Mouse (Mus musculus) kidney, embryonic 15.5 days (tissue): ENCODE results near the gene Keap1. TPM values are rescaled to one million over a fixed set of nuclear protein-coding genes. Genes with fewer than 3 reads are reported as not detected.

Experiments used
- ATAC-seq: fragments of 200-750 bp; cut with Nextera tagmentation; replicated peaks from 2 replicates; pipeline ENCODE4 v1.8.0; 2017; ENCODE audit warnings: moderate TSS enrichment; ENCODE audit not compliant: low FRiP score
- H3K27ac ChIP-seq: fragments of 300-500 bp; sonication (generic); 2 replicates; pipeline ENCODE4 v1.5.1; 2015; ENCODE audit warnings: mild to moderate bottlenecking, inconsistent platforms
- H3K27me3 ChIP-seq: fragments of 300-500 bp; sonication (generic); 2 replicates; pipeline ENCODE4 v1.6.1; 2015; ENCODE audit warnings: inconsistent platforms
- H3K36me3 ChIP-seq: fragments of 300-500 bp; sonication (generic); 2 replicates; pipeline ENCODE4 v1.6.1; 2015; ENCODE audit warnings: inconsistent platforms
- H3K4me1 ChIP-seq: fragments of 300-500 bp; sonication (generic); 2 replicates; pipeline ENCODE4 v1.6.1; 2015; ENCODE audit warnings: inconsistent platforms
- H3K4me2 ChIP-seq: fragments of 300-500 bp; sonication (generic); 2 replicates; pipeline ENCODE4 v1.6.1; 2015; ENCODE audit warnings: moderate library complexity, mild to moderate bottlenecking, inconsistent platforms
- H3K4me3 ChIP-seq: fragments of 300-500 bp; sonication (generic); replicated peaks from 2 replicates; pipeline ENCODE4 v1.5.1; 2015; ENCODE audit warnings: mild to moderate bottlenecking, inconsistent platforms
- H3K9ac ChIP-seq: fragments of 300-500 bp; sonication (generic); 2 replicates; pipeline ENCODE4 v1.6.1; 2015; ENCODE audit warnings: mild to moderate bottlenecking, inconsistent platforms
- H3K9me3 ChIP-seq: fragments of 300-500 bp; sonication (generic); replicated peaks from 2 replicates; pipeline ENCODE4 v1.6.1; 2016; ENCODE audit warnings: inconsistent platforms
- WGBS: fragments of 180-500 bp; shearing (Covaris S2); methylation state at CpG from one replicate; pipeline ENCODE4 v1.1.7; 2015; ENCODE audit warnings: mixed read lengths; 5-methylcytosine and 5-hydroxymethylcytosine counted together
- polyA plus RNA-seq: library from polyadenylated mRNA; unstranded; fragments of >200 nt; fragmentation: Nextera tagmentation; extraction: Ambion mirVana; gene quantifications from 2 replicates; pipeline ENCODE4 v1.2.1, GENCODE M21; 2015

Gene Keap1
- polyA plus RNA-seq, 1 experiment from 2014 or later: 64.2 TPM

GRCm38 (mm10) chr9:21238004-21238732 is 993 bp downstream of the Keap1 start:
- Histone ChIP-seq H3K36me3 (peaks cover 30% of the 10 kb centered on the region), H3K4me2 (peak overlapping the region; percentile 73), H3K27ac (peak overlapping the region; percentile 97), H3K9me3 (no peaks in the 10 kb centered on the region), H3K4me1 (peaks cover 38% of the 10 kb centered on the region), H3K9ac (peak overlapping the region; percentile 97), H3K4me3 (peak overlapping the region; percentile 92), H3K27me3 (peaks cover 14% of the 10 kb centered on the region)
- peak; percentile 3; the same call in 1 of the 2 replicates for ATAC-seq
- WGBS: under 1% methylated on average over 31 of the region's 31 CpGs

GRCm38 (mm10) chr9:21237368-21238003 is 1.7 kb downstream of the Keap1 start:
- Histone ChIP-seq H3K27me3 (peaks cover 7% of the 10 kb centered on the region), H3K9ac (peak overlapping the region; percentile 97), H3K4me1 (peaks cover 38% of the 10 kb centered on the region), H3K4me3 (peak overlapping the region; percentile 92), H3K27ac (peak overlapping the region; percentile 97), H3K36me3 (peaks cover 37% of the 10 kb centered on the region), H3K4me2 (peak overlapping the region; percentile 73), H3K9me3 (no peaks in the 10 kb centered on the region)
- WGBS: 12% methylated on average over 19 of the region's 19 CpGs
- ATAC-seq: peak; percentile 37; the same call in 1 of the 2 replicates

GRCm38 (mm10) chr9:21236991-21237367 is 2.2 kb downstream of the Keap1 start:
- Histone ChIP-seq H3K9ac (peak overlapping the region; percentile 97), H3K36me3 (peaks cover 42% of the 10 kb centered on the region), H3K4me3 (peak overlapping the region; percentile 92), H3K9me3 (no peaks in the 10 kb centered on the region), H3K4me2 (peak overlapping the region; percentile 73), H3K4me1 (peaks cover 40% of the 10 kb centered on the region), H3K27ac (peak overlapping the region; percentile 97; the same call in 1 of the 2 replicates), H3K27me3 (peaks cover 2% of the 10 kb centered on the region)
- no peak for ATAC-seq
- 75% methylated on average over 25 of the region's 25 CpGs for WGBS

- H3K9ac ChIP-seq: no peak overlapping the region
- no peak overlapping the region for H3K4me3 ChIP-seq
- H3K9me3 ChIP-seq: no peaks in the 10 kb centered on the region
- no peaks in the 10 kb centered on the region for H3K27me3 ChIP-seq
- H3K4me2 ChIP-seq: no peak overlapping the region
- H3K27ac ChIP-seq: no peak overlapping the region
- WGBS: 87% methylated on average over 4 of the region's 4 CpGs
- H3K4me1 ChIP-seq: peaks cover 38% of the 10 kb centered on the region
- ATAC-seq: no peak
- H3K36me3 ChIP-seq: peaks cover 58% of the 10 kb centered on the region
Measured at GRCm38 (mm10) chr9:21235341-21235740, 3.8 kb downstream of the Keap1 start.

- no peak overlapping the region for H3K4me3 ChIP-seq
- H3K4me2 ChIP-seq: no peak overlapping the region
- peaks cover 27% of the 10 kb centered on the region for H3K4me1 ChIP-seq
- peaks cover 74% of the 10 kb centered on the region for H3K36me3 ChIP-seq
- no peaks in the 10 kb centered on the region for H3K27me3 ChIP-seq
- H3K9ac ChIP-seq: no peak overlapping the region
- no peak overlapping the region for H3K27ac ChIP-seq
- WGBS: 85% methylated on average over 28 of the region's 28 CpGs
- no peak for ATAC-seq
- no peaks in the 10 kb centered on the region for H3K9me3 ChIP-seq
Measured at GRCm38 (mm10) chr9:21233805-21234204, 5.4 kb downstream of the Keap1 start.

GRCm38 (mm10) chr9:21233366-21233765 is 5.8 kb downstream of the Keap1 start:
- Histone ChIP-seq H3K36me3 (peaks cover 75% of the 10 kb centered on the region), H3K4me1 (peaks cover 27% of the 10 kb centered on the region), H3K4me2 (no peak overlapping the region), H3K9ac (no peak overlapping the region), H3K27ac (no peak overlapping the region), H3K4me3 (no peak overlapping the region), H3K9me3 (no peaks in the 10 kb centered on the region), H3K27me3 (no peaks in the 10 kb centered on the region)
- WGBS: 92% methylated on average over 29 of the region's 29 CpGs
- ATAC-seq: no peak

- Histone ChIP-seq H3K9me3 (no peaks in the 10 kb centered on the region), H3K27me3 (no peaks in the 10 kb centered on the region), H3K36me3 (peaks cover 75% of the 10 kb centered on the region), H3K4me3 (no peak overlapping the region), H3K27ac (no peak overlapping the region), H3K9ac (no peak overlapping the region), H3K4me2 (no peak overlapping the region), H3K4me1 (peaks cover 30% of the 10 kb centered on the region)
- 96% methylated on average over 5 of the region's 5 CpGs for WGBS
- no peak for ATAC-seq
Measured at GRCm38 (mm10) chr9:21232867-21233266, 6.3 kb downstream of the Keap1 start.

- Histone ChIP-seq H3K9me3 (no peaks in the 10 kb centered on the region), H3K9ac (no peak overlapping the region), H3K27me3 (no peaks in the 10 kb centered on the region), H3K36me3 (peaks cover 75% of the 10 kb centered on the region), H3K4me2 (no peak overlapping the region), H3K4me1 (peaks cover 28% of the 10 kb centered on the region), H3K4me3 (no peak overlapping the region), H3K27ac (no peak overlapping the region)
- 56% methylated on average over 23 of the region's 23 CpGs for whole genome bisulfite sequencing
- no peak for ATAC-seq
Measured at GRCm38 (mm10) chr9:21231551-21231950, 7.6 kb downstream of the Keap1 start.

- ATAC-seq: peak; percentile 53; the same call in 1 of the 2 replicates
Measured at GRCm38 (mm10) chr9:21227342-21227741, 11.8 kb downstream of the Keap1 start.

GRCm38 (mm10) chr9:21225415-21225758 is 13.8 kb downstream of the Keap1 start:
- H3K4me1 ChIP-seq: peaks cover 37% of the 10 kb centered on the region
- peak overlapping the region; percentile 29; the same call in 1 of the 2 replicates for H3K9ac ChIP-seq
- no peak for ATAC-seq
- H3K27ac ChIP-seq: peak overlapping the region; percentile 72; the same call in 1 of the 2 replicates
- no peaks in the 10 kb centered on the region for H3K9me3 ChIP-seq
- WGBS: 5% methylated on average over 7 of the region's 7 CpGs
- H3K36me3 ChIP-seq: peaks cover 17% of the 10 kb centered on the region
- H3K27me3 ChIP-seq: no peaks in the 10 kb centered on the region
- H3K4me3 ChIP-seq: peak overlapping the region; percentile 37
- peak overlapping the region; percentile 63 for H3K4me2 ChIP-seq

More at GRCm38 (mm10) chr9:21227342-21227741, 11.8 kb downstream of the Keap1 start:
- Histone ChIP-seq H3K27ac (peak overlapping the region; percentile 41; the same call in 1 of the 2 replicates), H3K27me3 (no peaks in the 10 kb centered on the region), H3K36me3 (peaks cover 37% of the 10 kb centered on the region), H3K4me2 (peak overlapping the region; percentile 61), H3K4me1 (peaks cover 27% of the 10 kb centered on the region), H3K4me3 (peak overlapping the region; percentile 35), H3K9me3 (no peaks in the 10 kb centered on the region), H3K9ac (peak overlapping the region; percentile 39; the same call in 1 of the 2 replicates)
- WGBS: 12% methylated on average over 16 of the region's 16 CpGs

GRCm38 (mm10) chr9:21224576-21225414 is 14.4 kb downstream of the Keap1 start:
- peaks cover 37% of the 10 kb centered on the region for H3K4me1 ChIP-seq
- WGBS: 18% methylated on average over 26 of the region's 26 CpGs
- peak overlapping the region; percentile 72 for H3K27ac ChIP-seq
- peak overlapping the region; percentile 63 for H3K4me2 ChIP-seq
- ATAC-seq: peak; percentile 45
- peaks cover 11% of the 10 kb centered on the region for H3K36me3 ChIP-seq
- H3K27me3 ChIP-seq: no peaks in the 10 kb centered on the region
- H3K4me3 ChIP-seq: peak overlapping the region; percentile 37
- H3K9me3 ChIP-seq: no peaks in the 10 kb centered on the region
- peak overlapping the region; percentile 29; the same call in 1 of the 2 replicates for H3K9ac ChIP-seq
